Mouse (Mus musculus) stomach, postnatal 0 days (tissue): ENCODE data around the gene Hydin.
"Not testable (repeated sequence)": the region's sequence is repeated elsewhere in the genome, so short reads cannot be mapped to it uniquely, and the experiment has no call there.

Experiments
- CTCF ChIP-seq: IDR thresholded peaks from 2 replicates; pipeline ENCODE4 v1.5.1; 2016; ENCODE audit warnings: antibody characterized with exemption, low read depth, mild to moderate bottlenecking, moderate library complexity
- EP300 ChIP-seq: optimal IDR thresholded peaks from 2 replicates; pipeline ENCODE3; 2016; ENCODE audit warnings: antibody characterized with exemption

GRCm38 (mm10) chr8:110384632-110385031, 117.9 kb downstream of the Hydin start:
- not testable (repeated sequence) for TF ChIP-seq CTCF, EP300
